Mouse (Mus musculus): ENCODE measurements around the gene Gm12789. TPM values are rescaled to one million over a fixed set of nuclear protein-coding genes. Genes with fewer than 3 reads are reported as not detected.
A peak's percentile ranks its signal among the peaks of the same experiment; 100 is the strongest.
"Not testable (repeated sequence)": the region's sequence is repeated elsewhere in the genome, so short reads cannot be mapped to it uniquely, and the experiment has no call there.

Gene Gm12789
- not detected for polyA plus RNA-seq (2021)

DNA sequence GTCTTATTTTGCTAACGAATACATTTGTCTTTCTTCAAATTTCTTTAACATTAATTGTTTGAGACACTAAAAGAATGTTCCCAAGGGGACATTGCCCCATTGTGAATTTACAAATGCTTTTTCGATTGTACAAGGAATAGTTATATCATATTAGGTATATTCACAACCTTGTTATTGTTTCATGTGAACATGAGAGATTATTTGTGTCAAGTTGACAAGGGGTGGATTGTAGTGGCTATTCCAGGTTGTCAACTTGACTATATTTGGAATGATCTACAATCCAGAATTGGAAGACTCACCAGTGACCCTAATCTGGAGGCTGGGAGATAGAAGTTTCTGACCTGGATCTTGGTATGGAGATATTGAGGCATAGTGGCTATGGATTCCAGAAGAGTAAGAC, at the start of gene Gm12789:
TSS of gene Gm12789 (plus strand) at position 301 of the 400 bp plus-strand sequence.
- in situ Hi-C loops (cut with MboI; ENCODE audit: low pct_unique_long_range_greater_than_20kb); POLR2A ChIA-PET; CTCF ChIA-PET; H3K27me3 ChIP-seq; ATAC-seq; DNase-seq (ENCODE audit: low read depth, low spot score): not testable (repeated sequence)

GRCm38 (mm10) chr4:101940107-101940506, 46.3 kb upstream of the Gm12789 start, which contains the start of gene Gm12794:
TSS of gene Gm12794 (plus strand) at chr4:101940407.
- POLR2A ChIA-PET; DNase-seq (ENCODE audit: low read depth, low spot score); ATAC-seq; CTCF ChIA-PET; H3K27me3 ChIP-seq; in situ Hi-C loops (cut with MboI; ENCODE audit: low pct_unique_long_range_greater_than_20kb): not testable (repeated sequence)

GRCm38 (mm10) chr4:101980949-101981348, 5.5 kb upstream of the Gm12789 start, which contains the start of gene Gm12790:
TSS of gene Gm12790 (minus strand) at chr4:101981049.
- ATAC-seq; CTCF ChIA-PET; in situ Hi-C loops (cut with MboI; ENCODE audit: low pct_unique_long_range_greater_than_20kb); DNase-seq (ENCODE audit: low read depth, low spot score); H3K27me3 ChIP-seq; POLR2A ChIA-PET: not testable (repeated sequence)

GRCm38 (mm10) chr4:101985678-101986077, 748 bp upstream of the Gm12789 start:
- no peak for ATAC-seq
- no peak for TF ChIP-seq CTCF (IDR thresholded peaks at IDR 0.05)
- H3K27me3 ChIP-seq, result no peaks in the 10 kb centered on the region
- POLR2A ChIA-PET, result no interaction called here
- in situ Hi-C loops (cut with MboI; ENCODE audit: low pct_unique_long_range_greater_than_20kb), result no loop called here
- no peak for DNase-seq (ENCODE audit: low read depth, low spot score)
- CTCF ChIA-PET, result no interaction called here

DNA sequence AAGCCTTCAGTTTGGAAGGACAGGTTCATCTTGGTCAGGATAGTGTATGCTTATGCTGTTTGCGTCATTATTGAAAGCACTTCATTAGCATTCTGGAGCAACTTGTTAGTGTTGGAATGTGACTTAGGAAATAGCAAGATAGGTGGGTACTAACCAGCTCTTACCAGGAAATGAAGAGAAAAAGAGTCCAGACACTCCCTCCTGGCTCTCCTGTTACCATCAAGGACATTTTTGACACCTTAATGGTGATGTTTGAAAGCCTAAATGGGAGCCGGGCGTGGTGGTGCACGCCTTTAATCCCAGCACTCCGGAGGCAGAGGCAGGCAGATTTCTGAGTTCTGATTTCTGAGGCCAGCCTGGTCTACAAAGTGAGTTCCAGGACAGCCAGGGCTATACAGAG, 11.0 kb downstream of the Gm12789 start:
- DNase-seq (ENCODE audit: low read depth, low spot score) (no peak), ATAC-seq (no peak)
- ChIA-PET POLR2A (no interaction called here), CTCF (no interaction called here)
- no peaks in the 10 kb centered on the region for H3K27me3 ChIP-seq
- in situ Hi-C loops (cut with MboI; ENCODE audit: low pct_unique_long_range_greater_than_20kb), result loop anchor here (10.0 kb wide), 1 partner anchor 333 kb away; no protein-coding TSS in a partner anchor
- TF ChIP-seq CTCF (IDR thresholded peaks at IDR 0.05), result no peak

DNA sequence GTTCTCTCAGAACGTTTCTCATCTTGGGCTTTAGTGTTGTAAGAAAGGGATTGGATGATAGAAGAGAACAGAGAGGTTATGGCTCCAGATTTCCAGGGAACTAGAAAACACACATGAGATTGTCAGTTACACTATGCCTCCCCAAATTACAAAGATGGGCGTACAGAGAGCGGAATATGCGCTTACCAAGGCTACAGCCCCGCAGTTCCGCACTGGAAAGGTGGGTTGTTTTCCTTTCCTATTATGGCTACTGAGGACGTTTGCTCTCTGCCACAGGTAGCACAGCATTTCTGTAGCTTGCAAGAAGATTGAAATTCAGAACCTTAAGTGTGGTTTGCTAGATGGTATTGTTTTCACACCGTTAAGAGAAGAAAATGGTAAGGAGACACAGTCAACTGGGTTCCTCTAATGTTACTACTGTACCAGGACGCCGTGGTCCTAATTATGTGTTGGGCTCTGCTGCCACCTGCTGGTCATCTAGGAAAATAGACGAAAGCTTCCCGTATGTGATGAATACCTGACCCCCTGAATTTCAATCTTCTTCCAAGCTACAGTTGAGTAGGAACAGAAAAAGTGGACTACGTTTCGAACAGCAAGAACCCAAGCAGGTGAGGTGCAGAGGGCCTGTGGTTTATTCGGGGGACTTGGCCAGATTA, 12.0 kb downstream of the Gm12789 start:
- H3K27me3 ChIP-seq, result no peaks in the 10 kb centered on the region
- peak; percentile 69 for TF ChIP-seq CTCF (IDR thresholded peaks at IDR 0.05)
- CTCF ChIA-PET, result interaction anchor here (0.7 to 1.2 kb wide), 5 partner anchors 9 to 614 kb away, joined by 3 to 4 read pairs (median 3); partner anchors contain the start of gene Leprot
- in situ Hi-C loops (cut with MboI; ENCODE audit: low pct_unique_long_range_greater_than_20kb), result loop anchor here (10.0 kb wide), 1 partner anchor 334 kb away; no protein-coding TSS in a partner anchor
- DNase-seq (ENCODE audit: low read depth, low spot score), result no peak
- no peak for ATAC-seq
- POLR2A ChIA-PET, result no interaction called here

DNA sequence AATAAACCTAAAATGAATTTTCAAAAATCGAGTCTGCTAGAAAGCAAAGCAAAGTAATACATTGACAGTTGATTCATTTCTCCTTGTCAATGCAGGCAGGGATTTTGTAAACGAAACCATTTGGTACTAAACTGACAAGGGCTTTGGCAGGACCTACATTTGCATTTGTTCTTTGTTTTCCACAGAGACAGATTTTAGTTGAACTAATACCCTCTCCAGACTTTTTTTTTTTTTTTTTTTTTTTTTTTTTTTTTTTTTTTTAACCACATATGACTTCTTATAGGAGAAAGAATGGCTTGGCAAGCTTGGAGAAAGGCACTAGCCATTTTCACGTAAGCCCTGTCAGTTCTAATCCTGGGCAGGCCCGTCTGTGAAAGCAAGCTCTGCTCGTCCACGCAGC, 40.2 kb downstream of the Gm12789 start:
- ATAC-seq, result no peak
- CTCF ChIA-PET, result interaction anchor here (0.8 kb wide), 1 partner anchor 186 kb away, joined by 3 read pairs; no protein-coding TSS in a partner anchor

More for the DNA sequence above, 40.2 kb downstream of the Gm12789 start:
- in situ Hi-C loops (cut with MboI; ENCODE audit: low pct_unique_long_range_greater_than_20kb), result no loop called here
- POLR2A ChIA-PET, result no interaction called here
- no peak for DNase-seq (ENCODE audit: low read depth, low spot score)
- no peak for TF ChIP-seq CTCF (IDR thresholded peaks at IDR 0.05)
- no peaks in the 10 kb centered on the region for H3K27me3 ChIP-seq

Other genes with a start within 250 kb of the Gm12789 start
- gene B020004J07Rik, start 142.6 kb upstream of the Gm12789 start, polyA plus RNA-seq (2021), result not detected
- gene C130073F10Rik, start 92.8 kb upstream of the Gm12789 start, polyA plus RNA-seq (2021), result not detected
- gene Gm12800, start 77.5 kb upstream of the Gm12789 start, polyA plus RNA-seq (2021), result not detected
- gene Gm12794, start 46.2 kb upstream of the Gm12789 start, polyA plus RNA-seq (2021), result not detected
- not detected for gene Gm12790, start 5.6 kb upstream of the Gm12789 start, polyA plus RNA-seq (2021)
- gene Pde4b, start 100.9 kb downstream of the Gm12789 start, polyA plus RNA-seq (2021), result 2.5 TPM

Data from Patski (cell line).